In the genomic region with DNA sequence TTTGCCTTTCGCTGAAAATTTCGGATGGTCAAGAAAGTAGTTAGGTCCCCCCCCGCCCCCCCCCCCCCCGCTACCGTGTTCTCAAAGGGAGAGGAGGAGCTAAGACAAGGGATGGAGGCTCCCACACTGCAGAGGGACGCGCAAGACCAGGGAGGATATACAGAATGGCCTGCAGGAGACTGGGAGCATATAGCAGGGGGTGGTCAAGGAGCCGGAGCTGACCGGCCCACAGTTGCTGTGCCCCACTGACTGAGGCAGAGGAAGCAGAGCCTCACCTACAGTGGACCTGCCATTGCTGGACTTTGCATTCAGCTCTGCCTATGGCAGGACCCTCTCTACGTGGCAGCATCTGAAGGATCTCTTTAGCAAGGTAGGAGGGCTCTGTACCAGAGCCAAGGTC, we compare ENCODE assay signal across 13 mouse cellular contexts. TPM values are rescaled to one million over a fixed set of nuclear protein-coding genes. Genes with fewer than 3 reads are reported as not detected.
DNase-seq lines count a peak whose midpoint lies in the region; ATAC-seq lines count a peak whose summit lies in the region.
"Had no signal": no experiment of that assay in that cellular context is flagged by ENCODE, and none has a peak within 500 bp of the region (broad histone marks: within the 10 kb centered on the region; RNA-seq: fewer than 3 reads in every experiment).

No protein-coding gene starts in this region.

- H3K4me2 ChIP-seq in liver, embryonic 13.5 days: no peak overlapping the region
- no peak overlapping the region; the same call in 1 of the 2 replicates for H3K4me2 ChIP-seq in forebrain, embryonic 13.5 days
- no peak overlapping the region for H3K4me2 ChIP-seq in hindbrain, embryonic 12.5 days (replicated peaks)
- 0 out of 2 replicates have a peak overlapping the region, but pooled peaks have one; percentile 14 for H3K4me2 ChIP-seq in midbrain, embryonic 16.5 days (ENCODE audit: low read length)
- H3K4me2 ChIP-seq: intestine, embryonic 15.5 days had no signal

- H3K27me3 ChIP-seq in liver, embryonic 13.5 days: no peaks in the 10 kb centered on the region
- no peaks in the 10 kb centered on the region for H3K27me3 ChIP-seq in forebrain, embryonic 13.5 days
- no peaks in the 10 kb centered on the region for H3K27me3 ChIP-seq in hindbrain, embryonic 12.5 days
- no peaks in the 10 kb centered on the region for H3K27me3 ChIP-seq in midbrain, embryonic 16.5 days (ENCODE audit: control insufficient read depth, insufficient read depth, low read depth, low read length)
- H3K27me3 ChIP-seq: intestine, embryonic 15.5 days had no signal

- no peak overlapping the region for H3K9ac ChIP-seq in liver, embryonic 13.5 days
- no peak overlapping the region for H3K9ac ChIP-seq in forebrain, embryonic 13.5 days
- no peak overlapping the region for H3K9ac ChIP-seq in hindbrain, embryonic 12.5 days
- H3K9ac ChIP-seq in midbrain, embryonic 16.5 days (ENCODE audit: low read depth, low read length): no peak overlapping the region
- H3K9ac ChIP-seq: intestine, embryonic 15.5 days had no signal

- no peak overlapping the region for H3K4me3 ChIP-seq in liver, embryonic 13.5 days (replicated peaks)
- H3K4me3 ChIP-seq in forebrain, embryonic 13.5 days: no peak overlapping the region
- H3K4me3 ChIP-seq in hindbrain, embryonic 12.5 days: no peak overlapping the region
- H3K4me3 ChIP-seq in midbrain, embryonic 16.5 days (ENCODE audit: low read depth, low read length): no peak overlapping the region
- H3K4me3 ChIP-seq: intestine, embryonic 15.5 days had no signal

- no peaks in the 10 kb centered on the region for H3K9me3 ChIP-seq in liver, embryonic 13.5 days (replicated peaks)
- H3K9me3 ChIP-seq in forebrain, embryonic 13.5 days (replicated peaks): no peaks in the 10 kb centered on the region
- H3K9me3 ChIP-seq in hindbrain, embryonic 12.5 days (replicated peaks): no peaks in the 10 kb centered on the region
- no peaks in the 10 kb centered on the region for H3K9me3 ChIP-seq in midbrain, embryonic 16.5 days (replicated peaks; ENCODE audit: control insufficient read depth, low read length, poor library complexity, severe bottlenecking)
- H3K9me3 ChIP-seq: intestine, embryonic 15.5 days had no signal

- H3K27ac ChIP-seq in liver, embryonic 13.5 days: no peak overlapping the region
- H3K27ac ChIP-seq in forebrain, embryonic 13.5 days: 0 out of 2 replicates have a peak overlapping the region, but pooled peaks have one; percentile 14
- H3K27ac ChIP-seq in hindbrain, embryonic 12.5 days: no peak overlapping the region
- H3K27ac ChIP-seq in midbrain, embryonic 16.5 days (ENCODE audit: low read length): peak overlapping the region; percentile 58; the same call in 1 of the 2 replicates
- H3K27ac ChIP-seq: intestine, embryonic 15.5 days had no signal

- no peaks in the 10 kb centered on the region for H3K36me3 ChIP-seq in liver, embryonic 13.5 days
- no peaks in the 10 kb centered on the region for H3K36me3 ChIP-seq in forebrain, embryonic 13.5 days (ENCODE audit: poor library complexity, severe bottlenecking)
- H3K36me3 ChIP-seq in hindbrain, embryonic 12.5 days: no peaks in the 10 kb centered on the region
- H3K36me3 ChIP-seq in midbrain, embryonic 16.5 days (ENCODE audit: control insufficient read depth, insufficient read depth, low read length): no peaks in the 10 kb centered on the region
- H3K36me3 ChIP-seq: intestine, embryonic 15.5 days had no signal

- 0 out of 2 replicates have a peak, but pooled peaks have one; percentile 29 for ATAC-seq in liver, embryonic 13.5 days (ENCODE audit: low read depth)
- peak; percentile 42; the same call in 1 of the 2 replicates for ATAC-seq in forebrain, embryonic 13.5 days
- ATAC-seq in hindbrain, embryonic 12.5 days (ENCODE audit: low FRiP score): 0 out of 2 replicates have a peak, but pooled peaks have one; percentile 30
- peak; percentile 19; the same call in 1 of the 2 replicates for ATAC-seq in midbrain, embryonic 16.5 days
- ATAC-seq: activated CD4-positive, CD25-positive, alpha-beta regulatory T cell, adult 4 months; intestine, embryonic 15.5 days had no signal

- 69% methylated on average over 10 of the region's 10 CpGs for WGBS in liver, embryonic 13.5 days (ENCODE audit: insufficient replicate concordance)
- 56% methylated on average over 10 of the region's 10 CpGs for WGBS in forebrain, embryonic 13.5 days
- WGBS in hindbrain, embryonic 12.5 days: 57% methylated on average over 10 of the region's 10 CpGs
- 49% methylated on average over 10 of the region's 10 CpGs for WGBS in midbrain, embryonic 16.5 days

- no peak for DNase-seq in liver, embryonic 13.5 days
- no peak for DNase-seq in liver
- DNase-seq in cerebellum, adult 8-10 months: no peak
- no peak for DNase-seq in gastrocnemius, postnatal 4 days (ENCODE audit: low spot score in 2 of 2)
- DNase-seq: cerebellum, adult 11 months; heart, adult 18-20 months; lung, postnatal 14 days; right cerebral cortex, postnatal 25 days had no signal

- peaks cover 77% of the 10 kb centered on the region for H3K4me1 ChIP-seq in liver, embryonic 13.5 days (replicated peaks)
- peaks cover 59% of the 10 kb centered on the region for H3K4me1 ChIP-seq in forebrain, embryonic 13.5 days
- peaks cover 58% of the 10 kb centered on the region for H3K4me1 ChIP-seq in hindbrain, embryonic 12.5 days
- peaks cover 62% of the 10 kb centered on the region for H3K4me1 ChIP-seq in midbrain, embryonic 16.5 days (ENCODE audit: control insufficient read depth, insufficient read depth, low read length)

RNA-seq across cellular contexts. Expression of a gene that starts 10.6 kb away (rescaled TPM):
- 6.5 and 7.6 TPM in 2 replicates for polyA plus RNA-seq in liver, embryonic 13.5 days (2015; fragmentation: Nextera tagmentation; extraction: Ambion mirVana)
- 58.8 and 61.4 TPM in 2 replicates for polyA plus RNA-seq in forebrain, embryonic 13.5 days (2015; fragmentation: Nextera tagmentation; extraction: Ambion mirVana)
- 64.8 and 67.9 TPM in 2 replicates for polyA plus RNA-seq in hindbrain, embryonic 12.5 days (2016; fragmentation: Nextera tagmentation; extraction: Ambion mirVana)
- polyA plus RNA-seq in midbrain, embryonic 16.5 days (2015; fragmentation: Nextera tagmentation; extraction: Ambion mirVana): 71.2 and 71.3 TPM in 2 replicates
- total RNA-seq in gastrocnemius, postnatal 4 days (2021): 10 to 100 TPM; 53.4 to 54.3 TPM

Comparison
In these comparisons a context has a peak if more than half of its experiments do, and no peak if none do; other contexts are left out.
1. H3K27ac ChIP-seq: peak in forebrain, embryonic 13.5 days (single experiment) and midbrain, embryonic 16.5 days (single experiment); none in liver, embryonic 13.5 days (single experiment) and hindbrain, embryonic 12.5 days (single experiment).
2. Peak in every context shown above with its lines, with median percentiles within 50 percentile points of each other: ATAC-seq.